Comparison of ENCODE assay signal across 10 mouse cellular contexts in genomic region chr3:108405536-108406305, GRCm38 (mm10). TPM values are rescaled to one million over a fixed set of nuclear protein-coding genes. Genes with fewer than 3 reads are reported as not detected.
DNase-seq lines count a peak whose midpoint lies in the region; ATAC-seq lines count a peak whose summit lies in the region.
"Had no signal": no experiment of that assay in that cellular context is flagged by ENCODE, and none has a peak within 500 bp of the region (broad histone marks: within the 10 kb centered on the region; RNA-seq: fewer than 3 reads in every experiment).

No protein-coding gene starts in this region.

- peak overlapping the region; percentile 90 for H3K27ac ChIP-seq in forebrain, embryonic 15.5 days (replicated peaks)
- peak overlapping the region; percentile 99 for H3K27ac ChIP-seq in midbrain, embryonic 10.5 days (replicated peaks)
- no peak overlapping the region for H3K27ac ChIP-seq in heart, embryonic 11.5 days (ENCODE audit: low read depth, low read length)

- no peak overlapping the region for H3K4me3 ChIP-seq in forebrain, embryonic 15.5 days
- peak overlapping the region; percentile 42 for H3K4me3 ChIP-seq in midbrain, embryonic 10.5 days
- no peak overlapping the region for H3K4me3 ChIP-seq in heart, embryonic 11.5 days (ENCODE audit: low read depth, low read length)

- peak overlapping the region; percentile 24 for H3K4me2 ChIP-seq in forebrain, embryonic 15.5 days (replicated peaks)
- no peak overlapping the region for H3K4me2 ChIP-seq in heart, embryonic 11.5 days

- H3K4me1 ChIP-seq in forebrain, embryonic 15.5 days: peaks cover 65% of the 10 kb centered on the region
- peaks cover 91% of the 10 kb centered on the region for H3K4me1 ChIP-seq in midbrain, embryonic 10.5 days
- H3K4me1 ChIP-seq in heart, embryonic 11.5 days (ENCODE audit: control insufficient read depth, insufficient read depth, low read length): peaks cover 4% of the 10 kb centered on the region; the same call in 1 of the 2 replicates

- WGBS in forebrain, embryonic 15.5 days: 17% methylated on average over 14 of the region's 14 CpGs
- WGBS in midbrain, embryonic 10.5 days: 28% methylated on average over 14 of the region's 14 CpGs
- WGBS in heart, embryonic 11.5 days (ENCODE audit: insufficient replicate concordance): 45% methylated on average over 14 of the region's 14 CpGs

- ATAC-seq in forebrain, embryonic 15.5 days (replicated peaks): peak; percentile 20
- no peak for ATAC-seq in heart, embryonic 11.5 days (replicated peaks; ENCODE audit: insufficient number of reproducible peaks, low FRiP score, low TSS enrichment)
- ATAC-seq: activated CD4-positive, CD25-positive, alpha-beta regulatory T cell, adult 4 months had no signal

- no peaks in the 10 kb centered on the region for H3K9me3 ChIP-seq in forebrain, embryonic 15.5 days
- no peaks in the 10 kb centered on the region for H3K9me3 ChIP-seq in midbrain, embryonic 10.5 days (replicated peaks)
- no peaks in the 10 kb centered on the region for H3K9me3 ChIP-seq in heart, embryonic 11.5 days (replicated peaks; ENCODE audit: control insufficient read depth, low read length)

- H3K27me3 ChIP-seq in forebrain, embryonic 15.5 days: no peaks in the 10 kb centered on the region
- H3K27me3 ChIP-seq in midbrain, embryonic 10.5 days (ENCODE audit: low read depth, poor library complexity, severe bottlenecking): no peaks in the 10 kb centered on the region
- H3K27me3 ChIP-seq in heart, embryonic 11.5 days (ENCODE audit: control insufficient read depth, insufficient read depth, low read length): peaks cover 7% of the 10 kb centered on the region

- H3K36me3 ChIP-seq in forebrain, embryonic 15.5 days: peaks cover 53% of the 10 kb centered on the region
- H3K36me3 ChIP-seq in midbrain, embryonic 10.5 days: peaks cover 99% of the 10 kb centered on the region
- H3K36me3 ChIP-seq in heart, embryonic 11.5 days (ENCODE audit: control insufficient read depth, insufficient read depth, low read length): peaks cover 2% of the 10 kb centered on the region; the same call in 1 of the 2 replicates

- peak overlapping the region; percentile 29; the same call in 1 of the 2 replicates for H3K9ac ChIP-seq in forebrain, embryonic 15.5 days (replicated peaks)
- no peak overlapping the region for H3K9ac ChIP-seq in heart, embryonic 11.5 days (ENCODE audit: low read depth, low read length)

- peak; percentile 78 to 79 for DNase-seq in cerebellum, postnatal 10 days
- no peak for DNase-seq in cerebellum, adult 8-10 months
- DNase-seq in ES-CJ7 (ENCODE audit: low read depth, low spot score): peak; percentile 38
- DNase-seq in midbrain, embryonic 10.5 days (ENCODE audit: low spot score): peak; percentile 74
- DNase-seq in thymus, postnatal 14 days: no peak
- no peak for DNase-seq in yolk sac, embryonic 10.5 days (ENCODE audit: low spot score)
- DNase-seq: kidney, postnatal 10 days had no signal

RNA-seq across cellular contexts. Expression of gene Celsr2, which starts 9.6 kb away (rescaled TPM):
- polyA plus RNA-seq in forebrain, embryonic 15.5 days (2015; fragmentation: Nextera tagmentation; extraction: Ambion mirVana): 49.1 and 52.8 TPM in 2 replicates
- polyA plus RNA-seq in midbrain, embryonic 10.5 days (2016; fragmentation: Nextera tagmentation; extraction: Ambion mirVana): 53.7 and 67.5 TPM in 2 replicates
- 3.1 and 3.7 TPM in 2 replicates for polyA plus RNA-seq in heart, embryonic 11.5 days (2014; fragmentation: Nextera tagmentation; extraction: Ambion mirVana)

RNA-seq across cellular contexts. Expression of gene Psrc1, which starts 22.1 kb away (rescaled TPM):
- polyA plus RNA-seq in forebrain, embryonic 15.5 days (2015; fragmentation: Nextera tagmentation; extraction: Ambion mirVana): 35.6 and 41.5 TPM in 2 replicates
- polyA plus RNA-seq in midbrain, embryonic 10.5 days (2016; fragmentation: Nextera tagmentation; extraction: Ambion mirVana): 93.3 and 105 TPM in 2 replicates
- 25.0 and 28.9 TPM in 2 replicates for polyA plus RNA-seq in heart, embryonic 11.5 days (2014; fragmentation: Nextera tagmentation; extraction: Ambion mirVana)

RNA-seq across cellular contexts. Expression of gene Sars, which starts 39.3 kb away (rescaled TPM):
- 221 and 222 TPM in 2 replicates for polyA plus RNA-seq in forebrain, embryonic 15.5 days (2015; fragmentation: Nextera tagmentation; extraction: Ambion mirVana)
- polyA plus RNA-seq in midbrain, embryonic 10.5 days (2016; fragmentation: Nextera tagmentation; extraction: Ambion mirVana): 179 and 187 TPM in 2 replicates
- 103 and 114 TPM in 2 replicates for polyA plus RNA-seq in heart, embryonic 11.5 days (2014; fragmentation: Nextera tagmentation; extraction: Ambion mirVana)

RNA-seq across cellular contexts. Expression of gene Mybphl, which starts 41.0 kb away (rescaled TPM):
- not detected in 2 replicates for polyA plus RNA-seq in forebrain, embryonic 15.5 days (2015; fragmentation: Nextera tagmentation; extraction: Ambion mirVana)
- 0.09 TPM in 1 of 2 replicates, not detected in the other for polyA plus RNA-seq in midbrain, embryonic 10.5 days (2016; fragmentation: Nextera tagmentation; extraction: Ambion mirVana)
- polyA plus RNA-seq in heart, embryonic 11.5 days (2014; fragmentation: Nextera tagmentation; extraction: Ambion mirVana): 70.4 and 77.2 TPM in 2 replicates
- polyA plus RNA-seq: activated CD4-positive, CD25-positive, alpha-beta regulatory T cell, adult 4 months had no signal

Comparison
In these comparisons a context has a peak if more than half of its experiments do, and no peak if none do; other contexts are left out.
1. DNase-seq: peak in cerebellum, postnatal 10 days (2 of 2), ES-CJ7 (single experiment) and midbrain, embryonic 10.5 days (single experiment); none in cerebellum, adult 8-10 months (single experiment), thymus, postnatal 14 days (single experiment) and yolk sac, embryonic 10.5 days (single experiment).
2. RNA of gene Celsr2, which starts 9.6 kb away (polyA plus RNA-seq): 53.7 to 67.5 TPM in midbrain, embryonic 10.5 days and 49.1 to 52.8 TPM in forebrain, embryonic 15.5 days; 3.1 to 3.7 TPM in heart, embryonic 11.5 days; every median in the first group is over 10 times any median in the second.